17 mouse cellular contexts compared by ENCODE assay signal in genomic region chr11:70013408-70013807, GRCm38 (mm10). TPM values are rescaled to one million over a fixed set of nuclear protein-coding genes. Genes with fewer than 3 reads are reported as not detected.
A peak's percentile ranks its signal among the peaks of the same experiment; 100 is the strongest.
DNase-seq lines count a peak whose midpoint lies in the region; ATAC-seq lines count a peak whose summit lies in the region.
"Had no signal": no experiment of that assay in that cellular context is flagged by ENCODE, and none has a peak within 500 bp of the region (broad histone marks: within the 10 kb centered on the region; RNA-seq: fewer than 3 reads in every experiment).

No protein-coding gene starts in this region.

- no peak overlapping the region for H3K4me3 ChIP-seq in heart, embryonic 12.5 days
- H3K4me3 ChIP-seq in neural tube, embryonic 15.5 days (replicated peaks), result no peak overlapping the region
- H3K4me3 ChIP-seq: embryonic facial prominence, embryonic 12.5 days; forebrain, embryonic 15.5 days; hindbrain, embryonic 15.5 days had no signal

- H3K4me2 ChIP-seq in heart, embryonic 12.5 days, result no peak overlapping the region
- no peak overlapping the region for H3K4me2 ChIP-seq in neural tube, embryonic 15.5 days
- H3K4me2 ChIP-seq: forebrain, embryonic 15.5 days; hindbrain, embryonic 15.5 days had no signal

- no peaks in the 10 kb centered on the region for H3K27me3 ChIP-seq in heart, embryonic 12.5 days (replicated peaks)
- H3K27me3 ChIP-seq in neural tube, embryonic 15.5 days (replicated peaks), result no peaks in the 10 kb centered on the region
- H3K27me3 ChIP-seq: embryonic facial prominence, embryonic 12.5 days; forebrain, embryonic 15.5 days; hindbrain, embryonic 15.5 days had no signal

- peaks cover 55% of the 10 kb centered on the region for H3K36me3 ChIP-seq in heart, embryonic 12.5 days
- peaks cover 50% of the 10 kb centered on the region for H3K36me3 ChIP-seq in neural tube, embryonic 15.5 days

- peaks cover 24% of the 10 kb centered on the region for H3K4me1 ChIP-seq in heart, embryonic 12.5 days (replicated peaks)
- peaks cover 38% of the 10 kb centered on the region for H3K4me1 ChIP-seq in neural tube, embryonic 15.5 days

- H3K27ac ChIP-seq in heart, embryonic 12.5 days (ENCODE audit: poor library complexity, severe bottlenecking), result no peak overlapping the region
- no peak overlapping the region for H3K27ac ChIP-seq in neural tube, embryonic 15.5 days (replicated peaks)
- H3K27ac ChIP-seq: embryonic facial prominence, embryonic 12.5 days; forebrain, embryonic 15.5 days; hindbrain, embryonic 15.5 days had no signal

- no peak for ATAC-seq in heart, embryonic 12.5 days (ENCODE audit: insufficient number of reproducible peaks, low FRiP score)
- ATAC-seq in neural tube, embryonic 15.5 days (ENCODE audit: low FRiP score), result no peak
- ATAC-seq: activated CD4-positive, CD25-positive, alpha-beta regulatory T cell, adult 4 months; forebrain, embryonic 15.5 days had no signal

- peak; percentile 94 for DNase-seq in heart, adult 11 months
- DNase-seq in kidney, postnatal 10 days, result peak; percentile 6
- no peak for DNase-seq in kidney, postnatal 25 days
- no peak for DNase-seq in neural tube, embryonic 10.5 days (ENCODE audit: extremely low spot score, low spot score)
- DNase-seq in embryo, embryonic 10.5 days (ENCODE audit: low spot score), result no peak
- DNase-seq: adrenal gland, postnatal 25 days; cerebellum, adult 11 months; cerebellum, adult 8-10 months; gastrocnemius, postnatal 36 days; heart, adult 18-20 months; heart, postnatal 36 days had no signal

- 80% methylated on average over 3 of the region's 3 CpGs for WGBS in heart, embryonic 12.5 days
- WGBS in neural tube, embryonic 15.5 days, result 74% methylated on average over 3 of the region's 3 CpGs

- no peaks in the 10 kb centered on the region for H3K9me3 ChIP-seq in heart, embryonic 12.5 days (replicated peaks)
- no peaks in the 10 kb centered on the region for H3K9me3 ChIP-seq in neural tube, embryonic 15.5 days (replicated peaks)
- H3K9me3 ChIP-seq: embryonic facial prominence, embryonic 12.5 days; forebrain, embryonic 15.5 days; hindbrain, embryonic 15.5 days had no signal

- no peak overlapping the region for H3K9ac ChIP-seq in heart, embryonic 12.5 days
- H3K9ac ChIP-seq in neural tube, embryonic 15.5 days (replicated peaks), result 0 out of 2 replicates have a peak overlapping the region, but pooled peaks have one; percentile 1
- H3K9ac ChIP-seq: embryonic facial prominence, embryonic 12.5 days; forebrain, embryonic 15.5 days; hindbrain, embryonic 15.5 days had no signal

RNA-seq across cellular contexts. Expression of gene Acadvl, which starts 1.8 kb away (rescaled TPM):
- 126 and 129 TPM in 2 replicates for polyA plus RNA-seq in heart, embryonic 12.5 days (2016; fragmentation: Nextera tagmentation; extraction: Ambion mirVana)
- polyA plus RNA-seq in neural tube, embryonic 15.5 days (2015; fragmentation: Nextera tagmentation; extraction: Ambion mirVana), result 61.7 and 65.7 TPM in 2 replicates

RNA-seq across cellular contexts. Expression of gene Dlg4, which starts 3.3 kb away (rescaled TPM):
- polyA plus RNA-seq in heart, embryonic 12.5 days (2016; fragmentation: Nextera tagmentation; extraction: Ambion mirVana), result 4.2 and 6.0 TPM in 2 replicates
- polyA plus RNA-seq in neural tube, embryonic 15.5 days (2015; fragmentation: Nextera tagmentation; extraction: Ambion mirVana), result 20.1 and 24.7 TPM in 2 replicates

RNA-seq across cellular contexts. Expression of gene Dvl2, which starts 13.0 kb away (rescaled TPM):
- polyA plus RNA-seq in heart, embryonic 12.5 days (2016; fragmentation: Nextera tagmentation; extraction: Ambion mirVana), result 25.8 and 26.1 TPM in 2 replicates
- 22.6 and 25.1 TPM in 2 replicates for polyA plus RNA-seq in neural tube, embryonic 15.5 days (2015; fragmentation: Nextera tagmentation; extraction: Ambion mirVana)

RNA-seq across cellular contexts. Expression of gene Phf23, which starts 17.8 kb away (rescaled TPM):
- polyA plus RNA-seq in heart, embryonic 12.5 days (2016; fragmentation: Nextera tagmentation; extraction: Ambion mirVana), result 51.0 and 54.1 TPM in 2 replicates
- polyA plus RNA-seq in neural tube, embryonic 15.5 days (2015; fragmentation: Nextera tagmentation; extraction: Ambion mirVana), result 53.5 and 57.8 TPM in 2 replicates

RNA-seq across cellular contexts. Expression of gene Gabarap, which starts 22.5 kb away (rescaled TPM):
- 445 and 451 TPM in 2 replicates for polyA plus RNA-seq in heart, embryonic 12.5 days (2016; fragmentation: Nextera tagmentation; extraction: Ambion mirVana)
- 549 and 565 TPM in 2 replicates for polyA plus RNA-seq in neural tube, embryonic 15.5 days (2015; fragmentation: Nextera tagmentation; extraction: Ambion mirVana)

Comparison
In these comparisons a context has a peak if more than half of its experiments do, and no peak if none do; other contexts are left out.
1. DNase-seq: peak in heart, adult 11 months (single experiment) and kidney, postnatal 10 days (single experiment); none in kidney, postnatal 25 days (0 of 2), neural tube, embryonic 10.5 days (single experiment) and embryo, embryonic 10.5 days (single experiment).